Mouse (Mus musculus) cortical plate, adult 2 months (tissue): ENCODE data around the gene Btg3.

Experiments
- CTCF ChIP-seq: fragments of 200-500 bp; IDR thresholded peaks from 2 replicates; pipeline ENCODE4 v1.5.1; 2011; ENCODE audit warnings: mild to moderate bottlenecking, control low read depth, low read length; ENCODE audit not compliant: insufficient read depth; ENCODE audit errors: extremely low read depth
- POLR2A ChIP-seq: fragments of 200-500 bp; IDR thresholded peaks from 2 replicates; pipeline ENCODE4 v1.6.1; 2011; ENCODE audit warnings: mild to moderate bottlenecking, low read length, control low read depth; ENCODE audit not compliant: insufficient read depth; ENCODE audit errors: extremely low read depth

- TF ChIP-seq CTCF: no peak
- no peak for TF ChIP-seq POLR2A
Observed at GRCm38 (mm10) chr16:78341356-78341755, 35.6 kb downstream of the Btg3 start.
